Mouse (Mus musculus): ENCODE measurements at regions not wholly inside any gene's neighbourhood (a gene's known extent, or its start where the extent isn't known, plus 50 kb on each side); places are given as distances from the start of the nearest gene placed in this dataset.
"Not testable (repeated sequence)": the region's sequence is repeated elsewhere in the genome, so short reads cannot be mapped to it uniquely, and the experiment has no call there.

DNA sequence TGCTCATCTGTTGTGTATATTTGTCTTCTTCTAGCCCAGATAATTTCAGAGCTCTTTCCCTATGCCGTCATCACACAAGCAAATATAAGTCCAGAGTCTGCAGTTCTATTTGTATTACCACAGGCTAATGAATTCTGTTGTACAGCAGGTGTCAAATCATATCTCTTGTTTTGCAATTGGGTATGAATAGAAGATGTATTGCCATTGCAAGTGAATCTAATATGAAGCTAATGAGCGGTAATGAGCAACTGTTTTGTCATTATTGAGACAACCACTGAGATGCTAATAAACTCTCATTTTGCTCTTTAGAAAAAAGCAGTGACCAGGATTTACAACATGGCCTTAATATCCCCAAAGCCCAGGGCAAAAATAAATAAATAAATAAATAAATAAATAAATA, 73.5 kb upstream of the Vrk2 start:
- no peaks in the 10 kb centered on the region for H3K9me3 ChIP-seq
- WGBS: 68% methylated on average over 2 of the region's 2 CpGs

DNA sequence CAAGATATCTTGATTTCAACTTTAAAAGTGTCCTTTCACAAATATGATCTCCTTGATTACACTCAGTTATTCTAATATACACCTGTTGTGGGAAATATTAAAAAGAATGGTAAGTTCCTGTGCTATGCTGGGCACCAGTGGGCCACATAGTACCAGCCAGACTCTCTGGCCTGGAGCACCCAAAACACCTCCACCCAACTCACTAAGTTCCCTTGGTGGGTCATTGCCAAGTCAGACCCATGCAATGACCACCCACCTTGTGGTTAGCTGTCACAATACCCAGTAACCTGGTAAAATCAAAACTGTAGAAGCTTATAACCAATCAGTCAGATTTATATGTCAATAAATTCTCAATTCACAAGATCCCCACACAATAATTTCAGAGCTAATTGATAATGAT, 67.1 kb upstream of the Vrk2 start:
- Histone ChIP-seq H3K27ac (replicated peaks) (no peak overlapping the region), H3K9me3 (no peaks in the 10 kb centered on the region; the same call in 1 of the 2 replicates), H3K36me3 (no peaks in the 10 kb centered on the region), H3K4me1 (replicated peaks) (no peaks in the 10 kb centered on the region), H3K4me2 (no peak overlapping the region), H3K9ac (no peak overlapping the region), H3K27me3 (no peaks in the 10 kb centered on the region), H3K4me3 (no peak overlapping the region)
- ATAC-seq (ENCODE audit: low FRiP score, low read depth): no peak

More for the DNA sequence above, 73.5 kb upstream of the Vrk2 start:
- no peak overlapping the region for H3K9ac ChIP-seq
- H3K36me3 ChIP-seq: no peaks in the 10 kb centered on the region
- no peak overlapping the region for H3K27ac ChIP-seq (replicated peaks)
- no peak for ATAC-seq (ENCODE audit: low FRiP score, low read depth)
- H3K4me2 ChIP-seq: no peak overlapping the region
- no peak overlapping the region for H3K4me3 ChIP-seq
- no peaks in the 10 kb centered on the region for H3K4me1 ChIP-seq (replicated peaks)
- no peaks in the 10 kb centered on the region for H3K27me3 ChIP-seq

DNA sequence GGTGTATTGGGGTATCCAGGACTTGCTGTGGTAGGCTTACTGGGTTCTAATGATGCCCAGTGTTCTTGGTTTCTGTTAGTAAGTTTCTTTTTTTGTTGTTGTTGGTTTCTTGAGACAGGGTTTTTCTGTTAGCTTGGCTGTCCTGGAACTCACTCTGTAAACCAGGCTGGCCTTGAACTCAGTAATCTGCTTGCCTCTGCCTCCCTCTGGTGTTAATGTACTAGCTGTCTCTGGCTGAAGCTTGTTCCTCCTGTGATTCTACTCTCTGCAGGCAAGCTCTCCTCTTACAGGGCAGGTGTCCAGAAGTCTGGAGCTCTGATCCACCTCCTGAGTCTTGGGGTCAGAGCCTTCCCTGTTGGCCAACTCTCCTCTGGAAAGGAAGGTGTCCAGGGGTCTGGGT, 55.4 kb upstream of the Vrk2 start:
- not testable (repeated sequence) for ATAC-seq (ENCODE audit: low FRiP score, low read depth); H3K27me3 ChIP-seq; H3K4me3 ChIP-seq; H3K36me3 ChIP-seq; H3K9me3 ChIP-seq; H3K4me1 ChIP-seq (replicated peaks); H3K9ac ChIP-seq; H3K4me2 ChIP-seq; H3K27ac ChIP-seq (replicated peaks)
